Mouse (Mus musculus) c-Kit-positive CD71-positive TER-119-negative erythroid progenitor cells, embryonic 14.5 days (primary cell): ENCODE data around the gene Arhgef11.
"Not testable (repeated sequence)": the region's sequence is repeated elsewhere in the genome, so short reads cannot be mapped to it uniquely, and the experiment has no call there.

Experiments
- DNase-seq: peaks from one replicate; pipeline ENCODE4 v3.0.0-alpha.2; 2013; ENCODE audit warnings: low read depth

The Arhgef11 gene

DNA sequence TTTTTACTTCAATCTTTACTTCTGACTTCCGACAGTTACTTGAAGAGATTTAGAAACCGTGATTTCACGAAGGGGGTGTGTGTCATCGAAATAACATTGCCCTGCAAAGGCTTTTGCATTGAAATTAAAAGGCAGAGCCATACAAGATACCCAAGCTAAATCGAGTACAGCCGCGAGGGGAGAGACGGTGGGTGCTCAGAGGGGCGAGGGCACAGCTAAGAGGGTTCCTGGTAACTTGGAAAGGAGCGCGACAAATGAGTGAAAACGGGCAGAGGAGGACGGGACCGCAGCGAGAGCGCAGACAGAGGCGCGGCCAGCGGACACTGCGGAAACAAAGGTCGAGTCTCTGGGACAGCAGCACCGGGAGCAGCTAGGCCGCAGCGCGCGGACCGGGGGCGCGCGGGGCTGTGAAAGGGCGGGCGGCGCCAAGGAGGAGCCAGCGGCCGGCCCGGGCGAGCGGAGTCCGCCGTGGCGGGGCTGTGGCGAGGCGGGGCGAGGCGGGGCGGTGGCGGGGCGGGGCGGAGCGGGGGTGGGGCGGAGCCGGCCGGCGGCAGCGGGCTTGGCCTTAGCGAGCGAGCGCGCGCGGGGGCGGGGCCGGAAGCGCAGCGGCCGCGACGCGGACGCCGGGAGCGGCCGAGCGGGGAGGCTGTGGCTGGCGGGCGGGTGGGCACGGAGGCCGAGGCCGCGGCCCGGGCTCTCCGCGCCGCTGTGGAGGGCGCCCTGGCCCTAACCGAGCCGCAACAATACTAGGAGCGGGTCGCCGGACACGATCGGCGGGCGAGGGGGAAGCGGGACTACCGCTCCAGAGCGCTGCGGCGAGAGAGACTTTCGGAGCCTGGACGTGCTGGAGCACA is at the start of gene Arhgef11:
Arhgef11 (plus strand) TSS at position 603 of the 854 bp plus-strand sequence.
- peak; percentile 34 for DNase-seq

DNA sequence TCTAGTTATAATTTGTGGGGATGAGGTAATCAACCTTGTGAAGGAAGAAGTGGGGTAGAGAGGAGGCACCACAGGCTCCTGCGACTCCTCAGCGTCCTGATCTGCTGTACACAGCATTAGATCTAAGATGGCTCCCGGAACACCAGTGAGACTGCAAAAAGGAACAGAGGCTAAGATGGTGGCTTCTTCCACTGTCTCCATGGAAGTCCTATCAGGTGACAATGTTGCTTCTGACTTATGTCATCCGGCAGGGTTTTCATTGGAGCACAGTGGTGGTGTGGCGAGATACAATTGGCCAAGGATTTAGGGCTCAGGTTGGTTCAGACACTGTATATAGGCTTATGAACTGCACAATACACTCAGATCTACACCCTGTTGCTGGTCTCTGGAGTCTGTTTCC is 48.7 kb upstream of the Arhgef11 start:
- no peak for DNase-seq

- peak; percentile 17 for DNase-seq
Observed at GRCm38 (mm10) chr3:87575766-87576165, 41.6 kb upstream of the Arhgef11 start.

DNA sequence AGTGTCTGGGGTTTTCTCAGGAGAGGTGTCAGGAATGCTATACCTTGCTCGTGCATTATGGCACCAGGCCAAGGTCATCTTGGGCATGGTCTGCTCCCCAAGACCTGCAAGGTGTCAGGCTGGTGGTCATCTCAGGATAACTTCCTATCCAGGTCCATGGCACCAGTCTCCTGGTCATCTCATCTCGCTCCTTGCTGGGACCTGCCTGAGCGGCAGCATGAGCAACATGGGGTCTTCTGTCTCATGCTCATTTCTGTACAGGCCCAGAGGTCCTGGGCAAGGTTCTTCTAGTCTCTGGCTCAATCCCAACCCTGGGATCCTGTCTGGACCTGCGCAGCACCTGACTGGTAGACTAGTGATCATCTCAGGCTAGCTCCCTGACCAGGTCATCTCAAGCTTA is 35.1 kb upstream of the Arhgef11 start:
- DNase-seq, result no peak

DNA sequence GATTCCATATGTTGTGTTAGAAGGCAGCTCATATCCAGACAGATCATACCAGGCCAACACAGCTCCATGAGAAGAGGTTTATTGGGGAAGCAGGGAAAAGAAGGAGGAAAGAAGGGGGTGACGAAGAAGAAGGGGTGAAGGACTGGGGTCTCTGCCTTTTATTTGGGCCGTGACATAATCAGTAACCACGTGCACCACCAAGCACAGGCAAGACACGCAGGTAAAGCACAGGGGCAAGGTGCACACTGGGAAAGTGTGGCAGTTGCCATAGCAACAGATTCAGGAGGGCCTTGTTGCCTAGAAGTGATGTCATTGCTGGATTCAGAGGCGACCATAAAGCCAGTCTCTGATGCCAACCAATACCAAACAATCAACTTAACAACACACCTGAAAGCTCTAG is 23.6 kb upstream of the Arhgef11 start:
- DNase-seq, result no peak

GRCm38 (mm10) chr3:87595328-87595727 is 22.0 kb upstream of the Arhgef11 start:
- DNase-seq, result not testable (repeated sequence)

- DNase-seq, result not testable (repeated sequence)
Observed at GRCm38 (mm10) chr3:87601077-87601476, 16.3 kb upstream of the Arhgef11 start.

DNA sequence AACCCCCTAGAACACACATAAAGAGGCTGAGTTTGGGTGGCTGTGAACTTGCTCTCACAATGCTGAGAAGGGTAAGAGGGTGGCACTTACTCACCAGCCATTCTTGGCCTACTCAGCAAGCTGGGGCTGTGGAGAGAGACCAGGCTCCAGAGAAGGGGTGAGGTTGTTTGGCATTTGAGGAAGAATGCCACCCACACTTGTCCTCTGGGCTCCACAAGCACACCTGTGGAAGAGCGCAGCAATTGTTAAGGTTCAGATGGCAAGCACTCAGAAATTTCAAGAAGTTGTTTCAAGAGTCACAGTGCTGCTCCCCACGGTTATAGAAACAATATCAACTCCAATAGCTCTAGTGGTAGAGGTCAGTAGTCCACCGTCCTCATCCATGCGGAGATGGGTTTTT is 1.0 kb upstream of the Arhgef11 start:
- DNase-seq, result no peak

- DNase-seq, result no peak
Observed at GRCm38 (mm10) chr3:87617811-87618130, 412 bp downstream of the Arhgef11 start.

DNA sequence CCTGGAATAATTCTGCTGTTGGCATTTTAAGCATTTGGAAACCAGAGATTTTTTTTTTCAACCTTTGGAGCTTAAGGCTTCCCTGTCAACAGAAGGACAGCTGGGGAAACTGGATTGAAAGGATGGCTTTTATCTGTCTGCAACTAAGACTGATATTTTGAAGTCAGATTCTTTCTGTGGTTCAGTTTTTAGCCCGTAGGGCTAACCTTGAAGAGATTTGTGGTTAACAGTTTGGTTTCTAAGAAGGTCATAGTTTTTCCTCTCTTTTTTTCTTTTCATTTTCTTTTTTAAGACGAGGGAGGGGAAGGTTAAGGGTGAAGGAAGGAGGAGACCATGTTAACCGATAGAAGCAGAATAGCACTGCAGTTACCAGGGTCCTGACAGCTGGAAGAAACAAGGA is 881 bp downstream of the Arhgef11 start:
- no peak for DNase-seq

GRCm38 (mm10) chr3:87618981-87619710 is 1.8 kb downstream of the Arhgef11 start:
- DNase-seq, result no peak

GRCm38 (mm10) chr3:87620218-87620891 is 3.0 kb downstream of the Arhgef11 start:
- DNase-seq, result no peak

- no peak for DNase-seq
Observed at GRCm38 (mm10) chr3:87624899-87625298, 7.5 kb downstream of the Arhgef11 start.

GRCm38 (mm10) chr3:87630899-87631298 is 13.5 kb downstream of the Arhgef11 start:
- DNase-seq, result no peak

- no peak for DNase-seq
Observed at GRCm38 (mm10) chr3:87631408-87631807, 14.0 kb downstream of the Arhgef11 start.

- DNase-seq, result no peak
Observed at GRCm38 (mm10) chr3:87635514-87635913, 18.2 kb downstream of the Arhgef11 start.

DNA sequence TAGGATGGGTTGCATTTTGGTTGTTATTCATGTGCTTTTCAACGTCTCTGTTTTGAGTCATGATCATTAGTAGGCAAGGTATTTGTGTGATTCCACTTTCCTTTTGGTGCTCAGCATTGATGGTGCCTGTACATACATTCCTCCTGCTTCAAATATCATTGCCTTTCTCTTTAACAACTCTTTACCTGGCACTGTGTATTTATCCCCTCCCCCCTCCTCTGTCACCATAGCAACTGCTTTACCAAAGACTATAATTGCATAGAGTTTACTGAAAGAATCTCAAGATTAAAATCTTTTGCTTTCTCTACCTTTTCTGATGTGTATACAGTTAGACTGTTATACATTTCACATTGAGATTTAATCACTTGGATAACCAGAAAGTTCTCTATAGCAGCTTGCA is 26.1 kb downstream of the Arhgef11 start:
- no peak for DNase-seq

DNA sequence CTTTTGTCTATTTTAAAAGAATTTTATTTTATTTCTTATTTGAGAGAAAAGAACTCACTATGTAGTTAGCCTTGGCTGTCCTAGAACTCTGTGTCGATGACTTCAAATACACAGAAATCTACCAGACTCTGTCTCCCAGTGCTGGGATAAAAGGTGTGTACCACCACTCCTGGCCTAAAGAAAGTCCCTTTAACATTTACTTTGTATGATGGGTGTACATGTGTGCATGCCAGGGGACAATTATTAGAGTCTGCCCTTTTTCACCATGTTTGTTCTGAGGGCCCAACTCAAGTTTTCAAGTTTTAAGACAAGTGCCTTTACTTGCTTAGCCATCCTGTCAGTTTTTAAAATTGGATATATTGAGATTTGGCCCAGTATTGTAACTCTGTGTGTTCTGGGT is 28.8 kb downstream of the Arhgef11 start:
- DNase-seq, result no peak

GRCm38 (mm10) chr3:87649063-87649462 is 31.7 kb downstream of the Arhgef11 start:
- DNase-seq, result no peak

DNA sequence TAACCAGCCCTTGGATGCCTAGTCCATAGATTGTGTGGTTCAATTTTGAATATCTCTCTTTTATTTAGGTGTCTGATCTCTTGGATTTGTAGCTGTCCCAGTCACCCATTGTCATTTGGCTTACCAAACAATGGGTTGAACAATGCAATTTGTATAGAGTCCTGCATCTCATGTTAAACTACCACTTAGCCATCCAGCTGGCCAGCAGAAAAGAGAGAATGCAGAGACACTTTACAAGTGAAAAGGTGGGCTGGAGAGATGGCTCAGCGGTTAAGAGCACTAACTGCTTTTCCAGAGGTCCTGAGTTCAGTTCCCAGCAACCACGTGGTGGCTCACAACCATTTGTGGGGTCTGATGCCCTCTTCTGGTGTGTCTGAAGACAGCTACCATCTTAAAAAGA is 41.0 kb downstream of the Arhgef11 start:
- DNase-seq, result no peak

DNA sequence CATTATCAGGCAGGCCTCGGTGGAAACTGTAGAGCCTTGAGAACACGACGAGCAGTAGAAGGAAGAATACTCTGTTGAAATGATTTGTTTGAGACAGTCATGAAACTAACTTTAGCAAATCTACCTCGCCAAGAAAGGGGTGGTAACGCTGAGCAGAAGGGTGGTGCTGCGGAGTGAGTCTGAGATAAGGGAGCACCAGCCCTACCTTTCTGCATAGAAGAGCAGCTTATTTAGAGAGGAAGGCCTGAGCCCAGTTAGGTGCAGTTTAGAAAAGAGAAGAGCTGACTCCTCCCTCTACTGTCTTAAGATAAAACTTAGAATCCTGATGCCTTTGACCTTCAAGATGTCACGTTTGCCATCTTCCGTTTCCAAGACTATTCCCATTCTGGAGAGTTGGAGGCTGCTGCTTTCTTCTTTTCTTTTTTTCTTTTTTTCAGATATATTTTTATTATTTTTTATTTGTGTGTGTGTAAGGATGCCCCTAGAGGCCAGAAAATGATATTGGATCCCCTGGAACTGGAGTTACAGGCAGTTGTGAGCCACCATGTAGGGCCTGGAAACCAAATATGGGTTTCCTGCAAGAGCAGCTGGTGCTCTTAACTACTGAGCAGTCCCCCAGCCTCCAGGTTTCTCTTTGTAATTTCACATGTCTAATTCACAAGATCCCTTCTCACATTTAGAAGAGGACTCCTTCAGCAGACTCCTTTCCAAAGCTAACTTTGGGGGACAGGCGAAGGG is 42.5 kb downstream of the Arhgef11 start:
- DNase-seq, result no peak

GRCm38 (mm10) chr3:87660479-87660878 is 43.1 kb downstream of the Arhgef11 start:
- no peak for DNase-seq
